Mouse (Mus musculus) olfactory bulb, adult 2 months (tissue): Measurements from ENCODE around the gene Acacb. TPM values are rescaled to one million over a fixed set of nuclear protein-coding genes. Genes with fewer than 3 reads are reported as not detected.

Experiments used
- H3K27ac ChIP-seq: fragments of 200-500 bp; 2 replicates; pipeline ENCODE4 v1.5.1; 2012; ENCODE audit warnings: low read depth, low read length; ENCODE audit not compliant: insufficient read depth
- H3K4me1 ChIP-seq: fragments of 200-500 bp; 2 replicates; pipeline ENCODE4 v1.6.1; 2012; ENCODE audit warnings: low read length; ENCODE audit not compliant: control insufficient read depth, insufficient read depth
- H3K4me3 ChIP-seq: fragments of 200-500 bp; 2 replicates; pipeline ENCODE4 v1.5.1; 2012; ENCODE audit warnings: mild to moderate bottlenecking, low read depth, low read length, moderate library complexity; ENCODE audit not compliant: insufficient read depth
- CTCF ChIP-seq: fragments of 200-500 bp; IDR thresholded peaks from 2 replicates; pipeline ENCODE4 v1.5.1; 2012; ENCODE audit warnings: low read depth, mild to moderate bottlenecking, low read length, moderate library complexity; ENCODE audit not compliant: insufficient read depth
- POLR2A ChIP-seq: fragments of 200-500 bp; IDR thresholded peaks from 2 replicates; pipeline ENCODE4 v1.6.1; 2012; ENCODE audit warnings: mild to moderate bottlenecking, low read depth, low read length, moderate library complexity; ENCODE audit not compliant: insufficient read depth
- WGBS: fragments of 180-500 bp; shearing (Covaris S2); methylation state at CpG from one replicate; pipeline ENCODE4 v1.1.7; 2018; 5-methylcytosine and 5-hydroxymethylcytosine counted together
- polyA plus RNA-seq: library from polyadenylated mRNA; stranded (reverse); fragments of >200 nt; gene quantifications from 2 replicates; pipeline ENCODE4 v1.2.4, GENCODE M21; 2012; ENCODE audit warnings: low replicate concordance; ENCODE audit not compliant: missing spikeins, insufficient read depth, insufficient read length

The Acacb gene
- polyA plus RNA-seq, 1 experiment: not detected

DNA sequence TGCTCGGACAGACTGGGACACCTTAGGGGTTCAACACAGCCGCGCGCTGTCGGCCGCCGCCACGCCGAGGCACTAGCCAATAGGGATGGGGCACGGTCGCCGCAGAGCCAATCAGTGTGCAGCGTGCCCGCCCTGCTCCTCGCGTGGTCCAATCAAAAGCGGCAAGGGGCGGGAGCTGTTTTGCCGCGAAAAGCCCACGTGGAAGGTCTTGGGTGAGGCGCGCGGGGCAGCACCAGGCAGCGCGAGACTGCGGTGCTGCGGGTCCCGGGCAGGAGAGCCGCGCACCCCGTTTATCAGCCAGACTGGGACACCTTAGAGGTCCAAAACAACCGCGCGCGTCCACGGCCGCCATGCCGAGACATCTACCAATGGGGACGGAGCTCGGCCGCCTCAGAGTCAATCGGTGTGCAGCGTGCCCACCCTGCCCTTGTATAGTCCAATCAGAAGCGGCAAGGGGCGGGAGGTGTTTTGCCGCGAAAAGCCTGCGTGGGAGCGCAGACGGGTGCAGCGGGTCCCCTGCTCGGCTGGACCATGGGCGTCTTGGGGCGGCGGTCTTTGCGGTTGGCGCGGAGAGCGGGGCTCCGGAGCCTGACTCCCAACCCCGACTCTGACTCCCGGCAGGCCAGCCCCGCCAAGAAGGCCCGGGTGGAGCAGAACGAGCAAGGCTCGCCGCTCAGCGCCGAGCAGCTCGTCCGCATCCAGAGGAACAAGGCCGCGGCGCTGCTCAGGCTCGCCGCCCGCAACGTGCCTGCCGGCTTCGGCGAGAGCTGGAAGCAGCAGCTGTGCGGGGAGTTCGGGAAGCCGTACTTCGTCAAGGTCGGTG is 15.4 kb upstream of the Acacb start:
- TF ChIP-seq CTCF (no peak), POLR2A (no peak)
- Histone ChIP-seq H3K27ac (no peak overlapping the region), H3K4me1 (peaks cover 28% of the 10 kb centered on the region), H3K4me3 (peak overlapping the region; percentile 97)
- WGBS: under 1% methylated on average over 87 of the region's 87 CpGs

DNA sequence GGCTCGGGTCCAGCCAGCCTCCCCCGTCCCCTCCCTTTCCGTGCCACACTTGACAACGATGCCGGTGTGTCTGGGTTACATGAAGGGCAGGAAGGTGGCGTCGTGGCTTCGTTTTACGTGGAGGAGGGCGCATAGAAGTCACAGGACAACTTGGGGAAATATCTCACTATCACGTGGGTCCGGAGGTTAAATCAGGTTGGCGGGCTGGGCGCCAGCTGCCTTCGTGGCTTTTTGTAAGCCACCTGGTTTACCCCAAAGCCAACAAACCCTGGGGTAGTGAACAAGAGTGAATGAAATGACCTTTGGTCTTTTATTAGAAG is 14.9 kb upstream of the Acacb start:
- TF ChIP-seq POLR2A (no peak), CTCF (no peak)
- under 1% methylated on average over 15 of the region's 15 CpGs for WGBS
- Histone ChIP-seq H3K27ac (no peak overlapping the region), H3K4me3 (peak overlapping the region; percentile 97), H3K4me1 (peaks cover 28% of the 10 kb centered on the region)

DNA sequence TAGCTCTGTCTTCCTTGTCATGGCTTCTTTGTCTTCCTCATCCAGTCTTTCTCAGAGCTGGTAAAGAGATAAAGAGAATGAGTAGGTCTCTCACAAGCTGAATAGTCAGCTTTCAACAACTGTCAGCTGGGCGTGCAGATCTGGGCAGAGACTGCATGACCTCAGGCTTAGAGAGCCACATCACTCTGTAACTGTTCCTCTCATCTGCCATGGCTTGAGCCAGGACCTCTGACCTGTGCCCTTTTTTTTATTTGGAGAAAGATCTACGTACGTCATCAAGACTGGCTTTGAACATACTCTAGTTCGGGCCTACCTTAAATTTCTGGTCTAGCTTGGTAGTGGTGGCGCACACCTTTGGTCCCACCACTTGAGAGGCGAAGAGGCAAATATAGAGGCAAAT is 13.5 kb upstream of the Acacb start:
- Histone ChIP-seq H3K27ac (no peak overlapping the region), H3K4me1 (peaks cover 34% of the 10 kb centered on the region), H3K4me3 (no peak overlapping the region)
- 92% methylated on average over 6 of the region's 6 CpGs for WGBS
- no peak for TF ChIP-seq CTCF
- TF ChIP-seq POLR2A: no peak

DNA sequence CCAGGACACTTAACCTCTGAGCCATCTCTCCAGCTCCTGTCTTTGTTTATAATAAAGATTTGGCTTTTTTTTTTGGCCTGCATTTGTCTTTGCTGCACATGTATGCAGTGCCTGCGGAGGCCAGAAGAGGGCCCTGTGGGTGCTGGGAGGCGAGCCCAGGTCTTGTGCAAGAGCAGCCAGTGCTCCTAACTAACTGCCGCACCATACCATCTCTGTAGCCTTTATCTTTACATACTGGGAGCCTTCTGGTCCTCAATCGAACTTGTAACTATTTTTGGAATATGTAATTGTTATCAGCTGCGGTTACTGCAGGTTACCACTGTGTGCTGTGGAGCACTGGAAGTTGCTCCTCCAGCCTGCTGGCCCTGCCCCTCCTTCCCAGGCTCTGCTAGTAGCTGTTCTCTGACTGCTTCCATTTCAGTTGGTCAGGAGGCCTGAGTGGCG is 12.2 kb upstream of the Acacb start:
- Histone ChIP-seq H3K27ac (no peak overlapping the region), H3K4me1 (peaks cover 45% of the 10 kb centered on the region), H3K4me3 (no peak overlapping the region)
- TF ChIP-seq CTCF (peak; percentile 55), POLR2A (no peak)
- WGBS: 40% methylated on average over 6 of the region's 6 CpGs

DNA sequence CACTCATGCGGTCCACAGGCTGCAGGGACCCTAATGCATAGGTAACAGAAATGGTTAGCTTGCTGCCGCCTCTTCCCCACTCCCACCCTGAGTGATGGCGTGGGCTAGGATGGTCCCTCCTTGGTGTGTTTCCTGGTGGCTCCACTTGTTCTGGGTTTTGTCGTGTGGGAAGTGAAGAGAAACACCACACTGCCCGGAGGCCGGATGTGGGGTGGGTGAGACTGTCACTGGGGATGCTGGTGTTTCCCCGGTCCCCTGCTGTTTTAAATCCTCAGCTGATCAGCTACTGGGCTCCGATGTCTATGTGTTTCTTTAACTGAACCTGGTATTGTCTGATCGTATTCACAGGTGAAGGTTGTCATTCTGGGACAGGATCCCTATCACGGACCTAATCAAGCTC is 10.8 kb upstream of the Acacb start:
- Histone ChIP-seq H3K4me1 (peaks cover 42% of the 10 kb centered on the region), H3K27ac (no peak overlapping the region), H3K4me3 (no peak overlapping the region)
- WGBS: 76% methylated on average over 10 of the region's 10 CpGs
- TF ChIP-seq CTCF: no peak
- TF ChIP-seq POLR2A: no peak

DNA sequence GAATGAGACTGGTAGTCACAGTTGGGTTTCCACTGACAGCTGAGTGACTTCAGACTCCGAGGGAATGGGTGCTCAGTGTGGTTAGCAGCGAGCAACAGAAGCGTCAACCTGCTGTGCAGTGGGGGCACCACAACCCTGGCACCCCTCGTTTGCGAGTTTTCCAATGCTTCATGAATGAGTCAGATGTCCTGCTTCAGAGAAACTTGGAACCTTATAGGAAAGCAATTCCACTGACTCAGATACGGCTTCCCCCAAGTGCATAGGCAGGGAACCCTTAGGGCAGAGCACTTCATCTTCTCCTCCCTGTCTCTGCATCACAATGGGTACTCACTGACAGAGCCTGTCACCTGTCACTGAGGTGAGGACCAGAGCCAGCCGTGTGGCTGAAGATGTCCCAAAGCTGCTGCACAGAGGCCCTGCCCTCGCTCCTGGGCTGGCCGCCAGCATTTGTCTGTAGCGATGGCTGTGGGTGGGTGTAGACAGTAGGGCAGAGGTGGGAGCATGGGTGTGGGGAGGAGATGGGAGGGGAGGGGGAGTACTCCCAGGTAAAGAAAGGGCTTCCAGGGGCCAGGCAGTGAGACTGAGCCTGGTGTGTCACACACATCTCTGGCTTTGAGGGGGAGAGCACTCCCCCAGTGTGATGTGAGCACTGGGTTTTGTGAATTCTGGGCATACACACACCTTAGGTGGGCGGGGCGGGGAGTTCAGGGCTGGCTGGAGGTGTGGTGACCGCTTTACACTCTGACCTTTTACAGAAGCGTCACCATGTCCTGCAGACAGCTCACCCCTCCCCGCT is 8.7 kb upstream of the Acacb start:
- Histone ChIP-seq H3K4me3 (no peak overlapping the region), H3K4me1 (peaks cover 34% of the 10 kb centered on the region), H3K27ac (no peak overlapping the region)
- no peak for TF ChIP-seq POLR2A
- TF ChIP-seq CTCF: no peak
- WGBS: 46% methylated on average over 15 of the region's 15 CpGs

DNA sequence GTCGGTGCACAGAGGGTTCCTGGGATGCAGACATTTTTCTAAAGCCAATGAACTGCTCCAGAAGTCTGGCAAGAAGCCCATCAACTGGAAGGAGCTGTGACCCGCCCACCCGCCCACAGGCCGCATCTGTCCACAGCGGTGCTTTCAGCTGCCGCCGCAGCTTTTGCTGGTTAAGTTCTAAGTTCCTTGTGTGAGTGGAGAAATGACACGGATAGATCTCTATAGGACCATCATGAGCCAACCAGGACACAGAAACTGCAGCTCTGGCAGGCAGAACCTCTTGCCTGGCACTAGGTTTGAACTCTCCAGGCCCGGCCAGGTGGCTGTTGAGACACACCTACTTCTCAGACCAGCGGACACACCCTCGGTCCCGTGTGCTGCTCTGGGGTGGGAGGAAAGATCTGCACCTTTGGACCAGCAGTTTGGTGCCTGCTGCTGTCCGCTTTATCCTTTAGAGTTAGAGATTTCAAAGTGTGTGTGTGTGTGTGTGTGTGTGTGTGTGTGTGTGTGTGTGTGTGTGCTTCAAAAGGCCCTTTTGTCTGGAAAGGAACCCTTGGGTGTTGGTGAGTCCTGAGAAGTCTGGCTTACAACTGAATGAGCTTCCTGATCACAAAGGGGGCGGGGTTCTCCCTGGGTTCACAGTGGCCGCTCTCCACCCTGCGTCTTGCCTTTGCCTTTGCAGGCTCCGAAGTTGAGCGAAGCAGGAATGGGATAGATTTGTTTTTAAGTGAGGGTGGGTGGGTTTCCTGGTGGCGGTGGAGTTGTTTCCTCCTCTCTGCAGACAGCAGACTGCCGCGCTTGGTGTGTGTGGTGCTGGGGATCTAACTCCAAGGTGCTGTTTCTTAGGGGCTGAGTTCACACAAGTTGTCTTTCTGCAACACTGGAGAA is 7.8 kb upstream of the Acacb start:
- Histone ChIP-seq H3K4me1 (peaks cover 34% of the 10 kb centered on the region), H3K27ac (peak overlapping the region; percentile 76), H3K4me3 (no peak overlapping the region)
- no peak for TF ChIP-seq CTCF
- TF ChIP-seq POLR2A: no peak
- 32% methylated on average over 21 of the region's 21 CpGs for WGBS

DNA sequence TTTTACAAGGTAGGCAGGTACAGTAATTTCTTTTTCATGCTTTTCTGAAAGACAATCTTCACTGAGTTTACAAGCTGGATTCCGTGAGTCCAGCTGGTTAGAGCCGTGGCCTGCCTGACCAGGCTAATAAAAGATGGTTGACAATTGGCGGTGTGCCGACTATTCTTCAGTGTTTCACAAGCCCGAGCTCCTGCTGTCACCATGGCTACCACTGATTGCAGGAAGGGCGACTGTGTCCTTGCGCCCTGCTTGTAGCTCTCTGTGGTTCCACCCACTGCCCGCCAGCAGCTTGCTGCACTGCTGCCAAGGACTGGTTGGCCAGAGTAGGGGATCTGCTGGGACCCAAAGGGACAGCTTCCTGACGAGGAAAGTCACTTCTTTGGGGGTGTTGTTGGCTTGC is 7.2 kb upstream of the Acacb start:
- no peak for TF ChIP-seq CTCF
- TF ChIP-seq POLR2A: no peak
- Histone ChIP-seq H3K4me1 (peaks cover 30% of the 10 kb centered on the region), H3K27ac (peak overlapping the region; percentile 76), H3K4me3 (no peak overlapping the region)
- WGBS: 33% methylated on average over 9 of the region's 9 CpGs
